ENCODE assay signal across 9 mouse cellular contexts in the genomic region with DNA sequence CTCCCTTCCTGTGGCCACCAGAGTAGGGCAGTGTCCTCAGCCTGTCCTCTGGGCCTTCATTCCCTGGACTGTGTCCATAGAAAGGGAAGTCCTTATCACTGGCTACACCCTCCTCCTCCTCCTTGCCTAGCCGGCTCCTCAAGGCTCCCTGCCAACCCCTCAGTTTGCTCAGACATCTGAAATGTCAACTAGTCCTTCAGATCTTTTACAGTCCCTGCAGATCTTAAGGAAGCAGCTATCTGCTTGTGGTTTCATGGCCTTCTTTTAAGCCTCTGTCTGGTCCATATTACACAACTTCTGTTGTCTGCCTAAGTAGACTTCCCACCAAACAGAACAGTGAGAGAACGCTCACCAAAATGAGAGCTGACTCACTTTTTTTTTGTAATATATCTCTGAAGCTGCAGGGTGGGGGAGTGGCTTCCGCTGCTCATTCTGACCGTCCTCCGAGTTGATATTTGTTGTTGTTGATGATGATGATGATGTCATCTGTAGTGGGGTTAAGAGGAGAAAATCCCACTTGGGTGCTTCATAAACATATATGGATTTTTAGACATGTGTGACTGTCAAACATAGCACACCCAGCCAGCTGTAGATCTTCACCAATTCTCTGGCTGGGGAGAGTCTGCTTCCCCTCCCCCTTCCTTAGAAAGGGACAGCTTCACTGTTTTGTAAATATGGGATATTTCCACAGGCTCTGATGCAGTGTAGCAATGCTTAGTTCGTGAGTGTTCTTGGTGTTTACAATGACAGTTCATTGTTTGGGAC.
A peak's percentile ranks its signal among the peaks of the same experiment; 100 is the strongest.
DNase-seq lines count a peak whose midpoint lies in the region; ATAC-seq lines count a peak whose summit lies in the region.
"Had no signal": no experiment of that assay in that cellular context is flagged by ENCODE, and none has a peak within 500 bp of the region (broad histone marks: within the 10 kb centered on the region; RNA-seq: fewer than 3 reads in every experiment).

No protein-coding gene starts in this region.

- 0 out of 4 replicates have a peak overlapping the region, but pooled peaks of 1 of the 2 experiments have one; percentile 24 for H3K27ac ChIP-seq in heart, embryonic 14.5 days (replicated peaks in 1 of 2; ENCODE audit: control insufficient read depth in 1 of 2, insufficient read depth in 1 of 2, low read depth in 2 of 2, low read length in 2 of 2)
- peak overlapping the region; percentile 98 for H3K27ac ChIP-seq in lung, embryonic 15.5 days
- H3K27ac ChIP-seq in forebrain, embryonic 12.5 days: no peak overlapping the region
- no peak overlapping the region for H3K27ac ChIP-seq in midbrain, embryonic 16.5 days (ENCODE audit: low read length)

- ATAC-seq in heart, embryonic 14.5 days (ENCODE audit: insufficient number of reproducible peaks, insufficient read depth, low FRiP score, low read depth): 0 out of 2 replicates have a peak, but pooled peaks have one; percentile 45
- ATAC-seq in lung, embryonic 15.5 days (ENCODE audit: borderline replicate concordance, extremely low read depth, low FRiP score, low TSS enrichment): peak; percentile 79
- no peak for ATAC-seq in forebrain, embryonic 12.5 days (ENCODE audit: low FRiP score)
- no peak for ATAC-seq in midbrain, embryonic 16.5 days

- no peak overlapping the region for H3K4me3 ChIP-seq in heart, embryonic 14.5 days (ENCODE audit: control insufficient read depth in 1 of 2, insufficient read depth in 1 of 2, low read depth in 1 of 2, low read length in 2 of 2)
- no peak overlapping the region for H3K4me3 ChIP-seq in lung, embryonic 15.5 days
- no peak overlapping the region for H3K4me3 ChIP-seq in forebrain, embryonic 12.5 days (replicated peaks)
- no peak overlapping the region for H3K4me3 ChIP-seq in midbrain, embryonic 16.5 days (ENCODE audit: low read depth, low read length)
- H3K4me3 ChIP-seq: erythroblast, embryonic 14.5 days had no signal

- no peaks in the 10 kb centered on the region for H3K27me3 ChIP-seq in heart, embryonic 14.5 days (ENCODE audit: control insufficient read depth, insufficient read depth, low read length)
- no peaks in the 10 kb centered on the region for H3K27me3 ChIP-seq in lung, embryonic 15.5 days
- no peaks in the 10 kb centered on the region for H3K27me3 ChIP-seq in forebrain, embryonic 12.5 days
- H3K27me3 ChIP-seq in midbrain, embryonic 16.5 days (ENCODE audit: control insufficient read depth, insufficient read depth, low read depth, low read length): no peaks in the 10 kb centered on the region

- H3K9me3 ChIP-seq in heart, embryonic 14.5 days (ENCODE audit: control insufficient read depth, low read length): no peaks in the 10 kb centered on the region
- H3K9me3 ChIP-seq in lung, embryonic 15.5 days: no peaks in the 10 kb centered on the region
- no peaks in the 10 kb centered on the region for H3K9me3 ChIP-seq in forebrain, embryonic 12.5 days
- H3K9me3 ChIP-seq in midbrain, embryonic 16.5 days (replicated peaks; ENCODE audit: control insufficient read depth, low read length, poor library complexity, severe bottlenecking): no peaks in the 10 kb centered on the region

- peaks cover 4 to 8% of the 10 kb centered on the region in 2 experiments; a peak in 3 of 4 replicates for H3K4me1 ChIP-seq in heart, embryonic 14.5 days (ENCODE audit: control insufficient read depth in 2 of 2, insufficient read depth in 2 of 2, low read length in 2 of 2)
- H3K4me1 ChIP-seq in lung, embryonic 15.5 days: peaks cover 36% of the 10 kb centered on the region
- 0 out of 2 replicates have a peak, but pooled peaks cover 4% of the 10 kb centered on the region for H3K4me1 ChIP-seq in forebrain, embryonic 12.5 days
- H3K4me1 ChIP-seq in midbrain, embryonic 16.5 days (ENCODE audit: control insufficient read depth, insufficient read depth, low read length): no peaks in the 10 kb centered on the region

- H3K4me2 ChIP-seq in heart, embryonic 14.5 days (ENCODE audit: low read length): no peak overlapping the region; the same call in 1 of the 2 replicates
- H3K4me2 ChIP-seq in lung, embryonic 15.5 days: no peak overlapping the region
- no peak overlapping the region for H3K4me2 ChIP-seq in forebrain, embryonic 12.5 days
- no peak overlapping the region for H3K4me2 ChIP-seq in midbrain, embryonic 16.5 days (ENCODE audit: low read length)

- WGBS in heart, embryonic 14.5 days: 45% methylated on average over 6 of the region's 6 CpGs
- WGBS in lung, embryonic 15.5 days: 24% methylated on average over 6 of the region's 6 CpGs
- WGBS in forebrain, embryonic 12.5 days: 87% methylated on average over 6 of the region's 6 CpGs
- 82% methylated on average over 6 of the region's 6 CpGs for WGBS in midbrain, embryonic 16.5 days

- H3K36me3 ChIP-seq in heart, embryonic 14.5 days (ENCODE audit: control insufficient read depth, insufficient read depth, low read length): no peaks in the 10 kb centered on the region
- H3K36me3 ChIP-seq in lung, embryonic 15.5 days: no peaks in the 10 kb centered on the region
- no peaks in the 10 kb centered on the region for H3K36me3 ChIP-seq in forebrain, embryonic 12.5 days (replicated peaks)
- no peaks in the 10 kb centered on the region for H3K36me3 ChIP-seq in midbrain, embryonic 16.5 days (ENCODE audit: control insufficient read depth, insufficient read depth, low read length)

- DNase-seq in adrenal gland, adult 2 months: peak; percentile 64
- DNase-seq in adrenal gland, adult 18-20 months (ENCODE audit: low spot score in 2 of 2): no peak
- peak; percentile 56 for DNase-seq in adipocyte (ENCODE audit: low spot score)
- no peak for DNase-seq in spleen, postnatal 14 days (ENCODE audit: low spot score in 2 of 2)

- H3K9ac ChIP-seq in heart, embryonic 14.5 days (ENCODE audit: low read length): no peak overlapping the region
- no peak overlapping the region for H3K9ac ChIP-seq in lung, embryonic 15.5 days
- no peak overlapping the region for H3K9ac ChIP-seq in forebrain, embryonic 12.5 days
- H3K9ac ChIP-seq in midbrain, embryonic 16.5 days (ENCODE audit: low read depth, low read length): no peak overlapping the region

Comparison
In these comparisons a context has a peak if more than half of its experiments do, and no peak if none do; other contexts are left out.
1. DNase-seq: peak in adrenal gland, adult 2 months (single experiment) and adipocyte (single experiment); none in adrenal gland, adult 18-20 months (0 of 2) and spleen, postnatal 14 days (0 of 2).
2. ATAC-seq: peak in heart, embryonic 14.5 days (single experiment) and lung, embryonic 15.5 days (single experiment); none in forebrain, embryonic 12.5 days (single experiment) and midbrain, embryonic 16.5 days (single experiment).